Mouse (Mus musculus): Measurements from ENCODE around the gene C2cd2.

DNA sequence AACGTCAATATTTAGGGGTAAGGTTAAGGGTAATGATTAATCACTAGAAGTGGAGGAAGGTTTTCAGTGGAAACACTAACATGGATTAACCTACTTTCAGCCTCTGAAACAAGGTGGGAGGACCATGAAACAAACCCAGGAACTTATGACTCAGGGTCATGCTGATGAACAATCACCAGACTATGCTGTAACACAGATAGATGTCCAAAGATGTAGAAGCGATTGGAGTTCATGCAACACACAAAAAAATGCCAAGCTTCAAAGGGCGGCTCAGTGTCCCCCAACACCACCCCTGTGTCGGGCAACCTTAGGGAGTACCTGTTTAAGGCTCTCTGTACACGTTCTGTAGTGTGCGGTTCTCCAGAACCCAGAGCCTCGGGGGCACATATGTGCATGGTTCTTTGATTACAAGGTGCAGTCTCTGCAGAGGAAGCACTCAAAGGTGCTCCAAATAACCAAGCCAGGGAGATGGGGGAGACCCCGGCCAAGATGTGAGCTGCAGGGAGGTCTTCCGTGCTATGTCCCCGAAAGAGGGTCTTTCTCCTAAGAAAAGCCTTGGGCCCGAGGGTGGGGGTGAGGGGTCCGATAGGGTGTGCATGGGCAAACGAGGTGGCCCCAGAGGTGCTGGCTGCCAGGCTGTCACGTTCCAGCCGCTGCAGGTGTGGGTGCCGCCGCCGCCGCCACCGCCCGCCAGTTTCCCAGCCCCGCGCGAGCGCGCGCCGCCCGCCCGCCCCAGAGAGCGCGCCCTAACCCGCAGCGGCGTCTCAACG, 832 bp downstream of the C2cd2 start:
- TF ChIP-seq POLR2A (IDR thresholded peaks at IDR 0.05; ENCODE audit: extremely low read depth, insufficient read depth, low read length), result no peak
- no peak for TF ChIP-seq CTCF (IDR thresholded peaks at IDR 0.05; ENCODE audit: extremely low read depth, insufficient read depth, low read length)
